Mouse (Mus musculus): ENCODE measurements around the gene Fcer1g. TPM values are rescaled to one million over a fixed set of nuclear protein-coding genes. Genes with fewer than 3 reads are reported as not detected.

The Fcer1g gene
- polyA plus RNA-seq, 1 experiment, result 138 TPM

DNA sequence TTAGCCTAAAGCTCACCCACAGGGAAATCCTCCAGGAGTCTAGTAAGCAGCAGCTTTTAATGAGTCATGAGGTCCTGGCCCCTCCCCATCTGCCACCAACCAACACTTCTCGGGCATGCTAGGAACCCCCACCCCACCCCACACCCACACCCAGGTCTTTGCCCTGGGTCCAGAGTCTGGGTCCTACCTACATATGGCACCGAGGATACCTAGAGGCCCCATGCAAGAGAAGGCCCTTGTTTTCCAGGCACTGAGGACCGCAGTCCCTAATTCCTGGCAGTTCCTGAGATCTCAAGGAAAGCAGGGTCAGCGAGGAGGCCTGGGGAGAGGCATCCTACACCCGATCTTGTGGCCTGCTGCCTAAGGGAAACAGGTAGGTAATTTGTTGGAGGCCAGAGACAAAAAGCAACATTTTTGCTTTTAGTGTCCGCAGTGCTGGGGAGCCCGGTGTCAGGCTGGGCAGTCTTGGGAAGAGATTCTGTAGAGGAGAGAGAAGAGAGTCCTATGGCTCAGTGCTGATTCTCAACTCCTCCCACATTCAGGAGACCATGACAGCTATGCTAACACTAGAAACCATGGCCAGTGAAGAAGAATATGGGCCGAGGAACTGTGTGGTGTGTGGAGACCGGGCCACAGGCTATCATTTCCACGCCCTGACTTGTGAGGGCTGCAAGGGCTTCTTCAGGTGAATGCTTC is 20.2 kb downstream of the Fcer1g start, which contains the start of gene Nr1i3:
TSS of gene Nr1i3 (plus strand) at position 170 of the 696 bp plus-strand sequence.
- H3K4me1 ChIP-seq (replicated peaks; ENCODE audit: control insufficient read depth, insufficient read depth, low read length), result no peaks in the 10 kb centered on the region
- no peaks in the 10 kb centered on the region for H3K27me3 ChIP-seq (ENCODE audit: control insufficient read depth, insufficient read depth, low read length)
- no peaks in the 10 kb centered on the region for H3K36me3 ChIP-seq (ENCODE audit: control insufficient read depth, insufficient read depth, low read length)
- DNase-seq, result no peak
- WGBS, result 92% methylated on average over 10 of the region's 10 CpGs
- no peak for TF ChIP-seq POLR2A (IDR thresholded peaks at IDR 0.05; ENCODE audit: control insufficient read depth, extremely low read depth, insufficient read depth, low read length, poor library complexity)
- no peak for TF ChIP-seq CTCF (IDR thresholded peaks at IDR 0.05; ENCODE audit: borderline replicate concordance, control insufficient read depth, extremely low read depth, insufficient read depth, low read length, poor library complexity)
- H3K4me3 ChIP-seq (ENCODE audit: control insufficient read depth, insufficient read depth, low read length), result no peak within 1 kb of the TSS
- no peak within 1 kb of the TSS for H3K27ac ChIP-seq (ENCODE audit: control insufficient read depth, insufficient read depth, low read length)

DNA sequence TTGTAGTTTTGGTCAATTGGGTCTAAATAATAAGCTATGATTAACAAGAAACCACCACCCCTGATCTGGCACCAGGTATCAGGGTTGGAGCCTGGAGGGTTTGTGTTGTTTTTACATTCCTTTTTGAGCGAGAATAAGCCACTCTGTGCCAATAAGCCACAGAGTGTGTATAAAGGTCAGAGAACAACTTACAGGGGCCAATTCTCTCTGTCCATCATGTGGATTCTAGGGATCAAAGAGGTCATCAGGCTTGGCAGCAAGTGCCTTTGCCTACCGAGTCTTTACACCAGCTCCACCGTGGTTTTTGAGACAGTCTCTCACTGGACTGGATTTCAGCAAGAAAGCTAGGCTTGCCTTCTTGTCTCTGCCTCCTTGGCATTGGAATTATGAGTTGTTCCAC is 21.3 kb downstream of the Fcer1g start:
- no peak overlapping the region for H3K27ac ChIP-seq (ENCODE audit: control insufficient read depth, insufficient read depth, low read length)
- no peak for TF ChIP-seq CTCF (IDR thresholded peaks at IDR 0.05; ENCODE audit: borderline replicate concordance, control insufficient read depth, extremely low read depth, insufficient read depth, low read length, poor library complexity)
- no peak for DNase-seq
- no peaks in the 10 kb centered on the region for H3K27me3 ChIP-seq (ENCODE audit: control insufficient read depth, insufficient read depth, low read length)
- 84% methylated on average over 3 of the region's 3 CpGs for WGBS
- no peaks in the 10 kb centered on the region for H3K36me3 ChIP-seq (ENCODE audit: control insufficient read depth, insufficient read depth, low read length)
- H3K4me3 ChIP-seq (ENCODE audit: control insufficient read depth, insufficient read depth, low read length), result no peak overlapping the region
- no peaks in the 10 kb centered on the region for H3K4me1 ChIP-seq (replicated peaks; ENCODE audit: control insufficient read depth, insufficient read depth, low read length)

DNA sequence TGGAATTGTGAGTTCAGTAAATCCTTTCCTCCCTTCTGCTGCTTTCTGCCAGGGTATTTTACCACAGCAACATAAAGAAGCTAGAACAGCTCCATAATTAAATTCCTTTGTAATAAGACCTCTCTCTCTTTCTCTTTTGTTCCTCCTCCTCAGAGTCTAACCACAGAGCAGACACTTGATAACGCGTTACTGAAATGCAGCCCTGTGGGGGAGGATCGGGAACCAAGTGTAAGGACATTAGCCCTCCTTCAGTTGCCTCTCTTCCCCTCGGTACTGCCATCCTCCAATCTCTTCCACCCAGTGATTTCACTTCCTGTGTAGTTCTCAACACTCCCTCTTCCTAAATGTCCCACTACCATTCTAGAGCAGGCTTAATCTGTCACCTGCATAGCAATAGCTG is 24.8 kb downstream of the Fcer1g start:
- 18% methylated on average over 4 of the region's 4 CpGs for WGBS
- no peak overlapping the region for H3K27ac ChIP-seq (ENCODE audit: control insufficient read depth, insufficient read depth, low read length)
- H3K4me1 ChIP-seq (replicated peaks; ENCODE audit: control insufficient read depth, insufficient read depth, low read length), result no peaks in the 10 kb centered on the region
- DNase-seq, result no peak
- H3K27me3 ChIP-seq (ENCODE audit: control insufficient read depth, insufficient read depth, low read length), result no peaks in the 10 kb centered on the region
- H3K4me3 ChIP-seq (ENCODE audit: control insufficient read depth, insufficient read depth, low read length), result no peak overlapping the region
- no peak for TF ChIP-seq CTCF (IDR thresholded peaks at IDR 0.05; ENCODE audit: borderline replicate concordance, control insufficient read depth, extremely low read depth, insufficient read depth, low read length, poor library complexity)
- no peak for TF ChIP-seq POLR2A (IDR thresholded peaks at IDR 0.05; ENCODE audit: control insufficient read depth, extremely low read depth, insufficient read depth, low read length, poor library complexity)
- no peaks in the 10 kb centered on the region for H3K36me3 ChIP-seq (ENCODE audit: control insufficient read depth, insufficient read depth, low read length)

DNA sequence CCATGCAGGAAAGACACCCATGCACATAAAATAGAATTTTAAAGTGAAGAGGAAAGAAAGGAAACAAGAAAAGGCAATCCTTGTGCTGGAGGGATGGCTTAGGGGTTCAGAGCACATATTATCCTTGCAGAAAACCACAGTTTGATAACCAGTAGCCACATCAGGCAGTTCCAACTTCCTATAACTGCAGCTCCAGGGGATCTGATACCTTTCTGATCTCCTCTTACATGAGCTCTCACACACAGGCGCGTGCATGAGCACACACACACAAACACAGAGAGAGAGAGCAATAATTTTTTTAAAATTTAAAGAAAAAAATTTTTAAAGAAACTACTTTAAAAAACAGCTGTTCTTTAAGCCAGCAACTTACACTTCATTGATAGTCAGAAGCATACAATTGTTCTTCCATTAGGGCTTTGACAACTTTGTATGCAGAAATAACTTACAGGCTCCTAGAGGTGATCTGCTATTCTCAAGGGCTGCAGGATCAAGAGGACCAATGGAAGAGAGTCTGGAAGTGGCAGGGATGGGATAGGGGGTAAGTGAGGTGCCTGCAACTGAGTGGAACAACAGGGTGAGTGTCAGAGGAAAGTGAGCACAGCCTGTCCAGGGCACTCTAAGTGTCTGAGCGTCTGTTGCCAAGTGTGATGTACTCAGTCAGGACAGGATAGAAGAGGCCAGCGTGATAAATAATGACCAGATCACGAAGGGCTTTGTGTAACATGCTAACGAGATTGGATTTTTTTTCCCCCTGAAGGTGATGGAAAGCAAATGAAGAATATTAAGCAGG is 28.3 kb downstream of the Fcer1g start:
- TF ChIP-seq POLR2A (IDR thresholded peaks at IDR 0.05; ENCODE audit: control insufficient read depth, extremely low read depth, insufficient read depth, low read length, poor library complexity), result no peak
- no peak for TF ChIP-seq CTCF (IDR thresholded peaks at IDR 0.05; ENCODE audit: borderline replicate concordance, control insufficient read depth, extremely low read depth, insufficient read depth, low read length, poor library complexity)
- WGBS, result 60% methylated on average over 6 of the region's 6 CpGs
- Histone ChIP-seq H3K36me3 (ENCODE audit: control insufficient read depth, insufficient read depth, low read length) (no peaks in the 10 kb centered on the region), H3K4me3 (ENCODE audit: control insufficient read depth, insufficient read depth, low read length) (no peak overlapping the region), H3K4me1 (replicated peaks; ENCODE audit: control insufficient read depth, insufficient read depth, low read length) (no peaks in the 10 kb centered on the region), H3K27me3 (ENCODE audit: control insufficient read depth, insufficient read depth, low read length) (no peaks in the 10 kb centered on the region), H3K27ac (ENCODE audit: control insufficient read depth, insufficient read depth, low read length) (no peak overlapping the region)
- no peak for DNase-seq

DNA sequence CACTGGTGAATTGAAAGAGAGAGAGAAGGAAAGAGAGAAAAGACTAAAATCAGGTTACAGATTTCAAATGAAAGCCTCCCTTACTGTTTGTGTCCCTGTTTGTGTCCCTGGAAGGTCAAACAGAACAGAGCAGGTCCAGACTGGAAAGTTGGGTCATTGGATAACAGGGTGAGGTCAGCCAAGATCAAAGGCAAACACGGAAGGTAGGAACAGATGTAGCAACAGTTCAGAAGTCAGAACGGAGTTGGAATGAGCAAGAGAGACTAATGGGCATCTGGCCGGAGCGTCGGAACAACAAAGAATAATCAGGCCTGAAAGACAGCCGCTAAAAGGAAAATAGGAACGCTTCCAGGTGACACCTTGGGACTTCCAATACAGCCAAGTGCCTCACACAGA is 29.9 kb downstream of the Fcer1g start:
- WGBS, result 91% methylated on average over 7 of the region's 7 CpGs
- H3K4me3 ChIP-seq (ENCODE audit: control insufficient read depth, insufficient read depth, low read length), result no peak overlapping the region
- no peaks in the 10 kb centered on the region for H3K4me1 ChIP-seq (replicated peaks; ENCODE audit: control insufficient read depth, insufficient read depth, low read length)
- TF ChIP-seq CTCF (IDR thresholded peaks at IDR 0.05; ENCODE audit: borderline replicate concordance, control insufficient read depth, extremely low read depth, insufficient read depth, low read length, poor library complexity) (no peak), POLR2A (IDR thresholded peaks at IDR 0.05; ENCODE audit: control insufficient read depth, extremely low read depth, insufficient read depth, low read length, poor library complexity) (no peak)
- H3K36me3 ChIP-seq (ENCODE audit: control insufficient read depth, insufficient read depth, low read length), result no peaks in the 10 kb centered on the region
- H3K27ac ChIP-seq (ENCODE audit: control insufficient read depth, insufficient read depth, low read length), result no peak overlapping the region
- DNase-seq, result no peak
- H3K27me3 ChIP-seq (ENCODE audit: control insufficient read depth, insufficient read depth, low read length), result no peaks in the 10 kb centered on the region

DNA sequence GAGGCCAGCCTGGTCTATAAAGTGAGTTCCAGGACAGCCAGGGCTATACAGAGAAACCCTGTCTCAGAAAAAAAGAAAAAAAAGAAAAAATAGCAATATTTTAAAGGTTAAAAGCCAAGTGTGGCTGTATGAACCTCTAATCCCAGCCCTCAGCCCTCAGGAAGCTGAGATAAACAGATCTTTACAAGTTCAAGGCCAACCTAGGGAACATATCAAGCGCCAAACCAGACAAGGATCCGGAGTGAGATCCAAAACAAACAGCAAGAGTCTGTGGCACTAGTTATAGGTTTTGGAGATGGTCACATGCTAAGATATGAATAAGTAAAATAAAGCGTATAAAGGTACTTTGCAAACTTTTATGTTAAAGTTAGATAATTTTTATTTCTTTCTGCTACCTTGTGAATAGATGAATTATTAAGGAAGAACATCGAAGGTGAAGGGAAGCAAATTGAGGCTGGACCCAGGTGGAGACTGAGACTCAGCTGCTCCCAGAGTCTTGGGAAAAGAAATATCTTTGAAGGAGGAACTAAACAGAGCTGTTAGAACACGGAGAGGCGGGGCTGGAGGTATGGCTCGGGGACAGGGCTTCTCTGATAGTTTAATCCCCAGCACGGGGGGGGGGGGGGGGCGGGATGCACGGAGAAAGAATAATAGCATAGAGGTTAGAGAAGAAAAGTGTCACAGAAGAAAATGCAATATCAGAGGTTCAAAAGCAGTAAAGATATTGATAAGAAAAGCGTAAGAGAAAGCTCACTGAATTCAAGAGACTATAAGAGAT is 30.5 kb downstream of the Fcer1g start:
- H3K27ac ChIP-seq (ENCODE audit: control insufficient read depth, insufficient read depth, low read length), result no peak overlapping the region
- H3K4me3 ChIP-seq (ENCODE audit: control insufficient read depth, insufficient read depth, low read length), result no peak overlapping the region
- WGBS, result 53% methylated on average over 11 of the region's 11 CpGs
- no peaks in the 10 kb centered on the region for H3K36me3 ChIP-seq (ENCODE audit: control insufficient read depth, insufficient read depth, low read length)
- H3K4me1 ChIP-seq (replicated peaks; ENCODE audit: control insufficient read depth, insufficient read depth, low read length), result no peaks in the 10 kb centered on the region
- no peaks in the 10 kb centered on the region for H3K27me3 ChIP-seq (ENCODE audit: control insufficient read depth, insufficient read depth, low read length)
- no peak for DNase-seq
- no peak for TF ChIP-seq POLR2A (IDR thresholded peaks at IDR 0.05; ENCODE audit: control insufficient read depth, extremely low read depth, insufficient read depth, low read length, poor library complexity)
- no peak for TF ChIP-seq CTCF (IDR thresholded peaks at IDR 0.05; ENCODE audit: borderline replicate concordance, control insufficient read depth, extremely low read depth, insufficient read depth, low read length, poor library complexity)

Data from thymus, adult 2 months (tissue).